Mouse (Mus musculus) layer of hippocampus, postnatal 25 days (tissue): ENCODE measurements around the gene Plekhf1. TPM values are rescaled to one million over a fixed set of nuclear protein-coding genes. Genes with fewer than 3 reads are reported as not detected.

Experiments used
- DNase-seq, 2 experiments: peaks; one replicate each; pipeline ENCODE4 v3.0.0; 2022; ENCODE audit warnings: mixed read lengths in 2 of 2, low spot score in 1 of 2; ENCODE audit errors: extremely low spot score in 1 of 2
- total RNA-seq, 2 experiments: library from RNA; stranded (reverse); gene quantifications; 2 replicates each; pipeline ENCODE4 v1.2.3; 2021

Gene Plekhf1
- total RNA-seq, 2 experiments from 2014 or later, result 1.5 to 3.1 TPM

DNA sequence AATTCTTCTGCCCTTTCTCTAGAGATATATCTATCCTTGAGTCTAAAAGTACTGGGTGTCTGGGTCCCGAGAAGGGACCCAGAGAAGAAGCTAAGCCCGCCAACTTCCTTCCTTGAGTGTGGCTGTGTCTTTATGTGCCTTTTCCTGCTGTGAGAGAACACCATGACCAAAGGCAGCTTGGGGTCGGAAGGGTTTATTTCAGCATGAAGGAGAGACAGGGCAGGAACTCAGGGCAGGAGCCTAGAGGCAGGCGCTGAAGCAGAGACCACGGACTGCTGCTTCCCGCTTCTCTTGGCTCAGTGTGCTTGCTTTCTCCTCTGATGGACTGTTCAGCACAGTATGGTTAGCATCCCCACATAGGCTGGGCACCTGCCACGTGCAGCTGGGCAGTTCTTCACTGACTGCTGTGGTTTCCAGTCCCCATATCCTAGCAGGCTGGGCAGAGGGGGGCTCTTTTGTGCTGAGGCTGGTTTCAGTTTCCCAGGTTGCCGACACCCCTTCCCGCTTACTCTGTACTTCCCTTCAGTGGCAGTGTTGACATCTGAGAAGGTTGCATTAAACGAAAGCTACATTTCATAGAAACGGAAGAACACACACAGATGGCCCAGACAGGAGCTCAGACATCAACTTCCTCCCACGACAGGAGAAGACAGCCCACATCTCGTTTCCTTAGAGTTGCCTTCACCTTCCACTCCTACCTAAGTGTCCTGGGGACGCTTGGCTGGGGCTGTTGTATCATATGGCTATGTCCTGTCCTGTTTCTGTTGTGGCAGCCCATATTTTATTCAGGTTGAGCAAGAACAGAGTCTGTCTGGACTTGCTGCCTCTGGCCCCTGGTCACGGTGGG is 38.5 kb downstream of the Plekhf1 start:
- no peak for DNase-seq

DNA sequence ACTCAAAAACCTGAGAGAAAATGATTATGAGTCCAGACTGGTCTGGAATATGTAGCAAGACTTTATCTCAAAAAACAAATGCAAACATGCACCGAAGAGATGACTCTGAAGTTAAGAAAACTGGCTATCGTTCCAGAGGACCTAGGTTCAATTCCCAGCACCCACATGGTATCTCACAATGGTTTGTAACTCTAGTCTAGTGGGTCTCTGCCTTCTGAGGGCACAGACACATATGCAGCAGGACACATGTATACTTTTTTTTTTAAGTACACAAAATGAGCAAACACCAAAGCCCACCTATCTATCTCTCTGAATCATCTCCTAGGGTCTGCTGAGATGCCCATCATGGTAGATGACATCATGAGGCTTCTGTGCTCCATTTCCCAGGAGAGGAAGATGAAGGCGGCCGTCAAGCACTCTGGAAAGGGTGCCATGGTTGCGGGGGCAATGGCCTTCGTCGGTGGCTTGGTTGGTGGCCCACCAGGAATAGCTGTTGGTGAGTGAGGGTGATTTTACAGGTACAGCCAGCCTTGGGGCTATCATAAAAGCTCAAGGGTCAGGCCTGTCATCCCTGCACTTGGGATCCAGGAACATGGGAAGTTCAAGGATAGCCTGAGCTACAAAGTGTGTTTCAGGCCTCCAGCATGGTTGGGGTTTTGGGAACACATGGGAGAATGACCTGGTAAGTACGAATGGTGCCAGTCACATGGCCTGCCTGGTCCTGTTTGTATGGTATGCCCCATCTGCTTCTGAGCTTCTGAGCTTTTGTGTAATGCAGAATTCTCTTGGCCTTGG is 39.3 kb downstream of the Plekhf1 start:
- no peak for DNase-seq

DNA sequence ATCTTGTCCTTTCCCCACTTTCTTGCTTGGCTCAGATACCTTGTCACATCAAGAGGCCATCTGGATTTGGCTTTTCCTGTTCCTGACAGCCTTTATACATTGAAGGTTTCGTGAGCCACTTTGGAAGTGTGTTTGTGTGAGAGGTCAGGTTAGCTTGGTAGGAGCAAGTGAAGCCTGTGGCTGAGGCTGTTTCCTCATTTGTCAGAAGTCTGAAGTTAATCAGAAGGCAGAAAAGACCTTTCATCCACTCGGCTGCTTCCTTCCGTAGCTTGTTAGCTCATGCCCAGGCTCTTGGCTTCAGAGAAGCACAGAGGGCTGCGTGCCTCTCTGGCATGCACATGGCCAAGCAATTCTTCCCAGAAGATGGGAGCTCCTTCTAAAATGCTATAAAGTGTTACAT is 40.0 kb downstream of the Plekhf1 start:
- no peak for DNase-seq

DNA sequence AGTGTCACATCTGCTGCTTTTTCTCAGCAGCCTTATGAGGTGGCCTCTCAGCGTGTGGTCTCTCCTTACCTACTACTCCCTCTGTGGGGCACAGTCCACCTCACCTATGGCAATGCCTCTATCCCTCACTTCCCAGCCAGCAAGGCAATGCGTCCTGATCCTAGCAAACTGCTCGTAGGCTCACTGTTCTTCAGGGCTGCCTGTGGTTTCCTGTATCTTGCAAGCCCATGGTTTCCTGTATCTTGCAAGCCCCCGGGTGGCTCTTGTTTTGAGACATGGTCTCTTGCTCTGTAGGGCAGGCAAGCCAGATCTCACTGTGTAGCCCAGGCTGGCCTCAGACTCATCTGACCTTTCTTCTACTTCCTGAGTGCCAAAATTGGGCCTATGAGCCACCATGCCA is 41.0 kb downstream of the Plekhf1 start:
- no peak for DNase-seq

DNA sequence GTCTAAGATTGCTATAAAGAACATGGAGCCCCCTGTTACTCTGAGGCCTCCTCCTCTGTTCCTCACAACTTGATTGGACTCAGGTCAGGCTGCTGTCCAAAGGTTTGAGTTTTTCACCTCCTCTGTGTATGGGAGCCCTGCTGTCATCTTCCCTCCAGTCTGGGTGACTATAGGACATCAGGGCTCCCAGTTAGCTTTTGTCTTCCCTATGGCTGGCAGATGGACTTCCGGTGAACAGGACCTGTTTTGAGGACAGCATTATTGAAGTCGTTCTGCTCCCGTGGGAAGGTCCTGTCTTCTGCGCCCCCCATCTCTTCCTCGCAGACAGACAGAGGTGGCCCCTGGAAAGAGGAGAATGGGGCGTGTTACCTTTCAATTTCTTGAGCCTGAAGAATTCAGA is 43.0 kb downstream of the Plekhf1 start:
- no peak for DNase-seq

DNA sequence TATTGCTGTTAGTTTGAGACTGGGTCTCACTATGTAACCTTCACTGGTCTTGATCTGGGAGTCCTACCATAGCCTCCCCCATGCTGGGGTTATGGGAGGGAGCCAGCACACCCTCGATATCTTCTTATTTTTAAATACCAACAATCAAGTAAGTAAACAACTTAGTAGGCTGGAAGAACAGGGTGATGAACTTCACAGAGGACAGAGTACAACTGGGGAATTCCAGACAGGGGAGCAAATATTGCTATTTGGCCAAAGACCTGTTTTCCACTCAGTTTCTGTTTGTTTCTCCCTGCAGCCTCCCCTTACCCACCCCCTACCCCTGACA is 43.4 kb downstream of the Plekhf1 start:
- DNase-seq, result no peak

DNA sequence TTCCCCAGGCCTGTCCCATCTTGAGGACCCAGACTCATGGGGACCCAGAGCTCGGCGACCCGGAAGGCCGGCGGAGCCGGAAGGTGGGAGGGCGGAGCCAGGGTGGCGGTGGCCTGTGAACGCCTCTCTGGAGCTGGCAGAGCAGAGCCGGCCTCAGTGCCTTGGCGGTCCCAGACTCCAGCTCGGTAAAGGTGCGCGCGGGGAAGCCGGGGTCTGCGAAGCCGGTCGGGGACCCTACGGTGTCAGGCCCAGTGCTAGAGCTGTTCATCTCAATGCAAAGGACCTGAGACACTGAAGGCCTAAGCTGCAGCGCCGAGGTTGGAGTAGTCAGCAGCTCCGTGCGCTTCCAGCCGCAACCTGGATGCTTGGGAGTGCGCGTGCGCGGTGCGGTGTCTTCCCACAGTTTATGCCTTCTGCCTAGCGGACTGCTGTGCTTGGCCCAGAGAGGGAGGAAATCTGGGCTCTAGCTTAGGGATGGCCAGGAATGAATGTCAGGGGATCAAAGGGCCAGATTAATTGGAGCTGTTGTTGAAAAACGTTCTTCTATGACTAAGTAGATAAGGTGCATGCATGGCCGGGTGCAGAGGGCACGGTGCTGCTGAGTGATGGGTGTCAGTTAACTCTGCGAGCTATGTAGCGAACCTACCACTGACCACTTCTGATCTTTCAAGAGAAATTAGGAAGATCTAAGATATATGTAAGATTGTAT is 44.0 kb downstream of the Plekhf1 start:
- peak; percentile 78 to 87 for DNase-seq

DNA sequence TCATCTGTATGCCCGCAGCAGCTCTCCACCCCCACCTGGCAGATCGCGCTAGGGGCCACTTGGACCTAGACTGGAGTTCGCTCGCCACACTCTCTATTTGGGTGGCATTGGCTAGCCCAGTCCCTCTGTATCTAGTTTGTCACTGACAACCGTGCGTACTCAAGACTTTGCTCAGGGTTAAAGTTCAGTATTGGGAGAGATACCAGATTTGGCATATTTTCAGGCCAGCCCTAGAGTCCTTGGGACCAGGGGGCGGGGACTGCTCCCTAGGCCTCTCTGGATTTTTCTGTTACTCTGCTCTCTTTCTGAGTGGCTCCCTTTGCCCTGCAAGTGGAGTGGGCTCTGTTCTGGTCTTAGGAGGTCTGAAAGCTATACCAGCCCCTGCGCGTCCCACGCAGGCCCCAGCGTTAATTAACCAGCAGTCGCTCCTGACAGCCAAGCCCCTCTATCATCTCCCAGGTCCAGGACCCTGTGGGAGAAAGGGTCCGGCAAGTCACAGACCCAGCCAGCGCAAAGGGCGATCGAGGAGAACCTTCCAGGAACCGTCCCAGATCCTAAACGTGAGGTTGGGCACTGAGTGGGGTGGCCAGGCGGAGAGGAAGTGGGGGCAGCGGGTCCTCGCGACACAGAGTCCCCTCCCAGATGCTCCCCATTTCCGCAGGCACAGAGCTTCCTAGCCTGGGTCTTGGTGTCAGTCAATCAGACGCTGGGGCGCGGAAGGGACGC is 44.7 kb downstream of the Plekhf1 start, which contains the start of gene 1600014C10Rik:
Gene 1600014C10Rik (plus strand): TSS at position 256 of the 726 bp plus-strand sequence.
- no peak for DNase-seq

DNA sequence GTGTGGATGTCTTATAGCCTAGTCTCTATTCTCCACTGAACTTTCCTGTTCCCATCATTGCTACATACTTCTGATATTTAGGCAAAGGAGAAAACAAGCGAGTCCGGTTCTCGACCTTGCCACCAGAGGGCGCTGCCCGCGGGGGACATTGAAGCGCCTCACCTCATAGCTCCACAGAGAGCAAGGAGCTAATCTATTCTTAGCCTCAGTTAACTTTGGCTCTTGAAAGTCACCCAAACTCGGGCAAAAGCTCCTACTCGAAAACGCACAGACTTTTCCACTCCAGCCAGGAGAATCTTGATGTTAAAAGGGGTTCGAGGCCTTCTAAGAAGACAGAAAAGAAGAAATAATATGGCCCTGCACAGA is 45.2 kb downstream of the Plekhf1 start:
- peak; percentile 82 to 88 for DNase-seq

DNA sequence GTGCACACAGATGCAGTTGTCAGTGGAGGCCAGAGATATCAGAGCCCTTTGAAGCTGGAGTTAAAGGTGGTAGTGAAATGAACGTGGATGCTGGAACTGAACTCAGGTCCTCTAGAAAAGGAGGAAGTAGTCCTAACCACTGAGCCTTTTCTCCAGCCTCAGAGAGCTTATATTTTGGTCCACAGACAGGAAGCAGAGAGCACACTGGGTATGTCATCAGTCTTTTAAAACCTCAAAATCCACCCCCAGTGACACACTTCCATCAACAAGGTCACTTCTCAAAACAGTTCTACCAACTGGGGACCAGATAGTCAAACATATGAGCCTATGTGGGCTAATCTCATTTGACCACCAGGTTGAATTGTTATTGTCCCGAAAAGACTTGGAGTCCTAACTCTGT is 46.5 kb downstream of the Plekhf1 start:
- no peak for DNase-seq

DNA sequence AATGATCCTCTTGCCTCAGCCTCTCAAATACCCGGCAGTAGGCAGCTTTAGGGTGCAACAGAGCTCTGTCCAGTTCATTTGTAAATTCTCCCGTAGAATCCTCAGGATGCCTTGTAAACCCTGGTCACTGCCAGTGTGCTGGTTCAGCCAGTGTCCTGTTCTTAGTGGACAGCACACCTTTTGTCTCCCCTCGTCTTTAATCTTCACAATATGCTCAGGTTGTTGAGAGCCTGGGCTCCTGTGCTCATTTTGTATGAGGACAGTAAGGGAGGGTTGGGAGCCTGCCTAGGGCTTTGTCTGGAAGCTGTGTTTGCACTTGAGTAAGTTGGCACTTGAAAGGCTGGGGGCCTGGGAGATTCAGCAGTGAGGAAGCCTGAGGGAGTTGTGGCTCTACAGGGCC is 47.9 kb downstream of the Plekhf1 start:
- no peak for DNase-seq

DNA sequence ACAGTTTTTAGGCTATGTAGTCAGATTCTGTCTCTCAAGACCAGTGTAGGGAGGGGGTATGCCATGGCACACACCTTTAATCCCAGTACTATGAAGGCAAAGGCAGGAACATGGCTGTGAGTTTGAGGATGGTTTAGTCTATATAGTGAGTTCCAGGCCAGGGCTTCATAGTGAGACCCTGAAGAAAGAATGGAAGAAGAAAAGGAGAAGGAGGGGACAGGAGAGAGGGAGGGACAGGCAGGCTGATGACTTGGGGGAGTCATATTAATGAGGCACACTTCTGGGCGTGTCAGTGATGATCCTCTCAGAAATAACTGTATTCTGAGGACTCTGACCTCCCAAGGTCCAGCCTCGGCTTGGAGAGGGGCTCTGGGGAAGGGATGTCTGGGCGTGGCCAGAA is 51.8 kb downstream of the Plekhf1 start:
- DNase-seq, result no peak

DNA sequence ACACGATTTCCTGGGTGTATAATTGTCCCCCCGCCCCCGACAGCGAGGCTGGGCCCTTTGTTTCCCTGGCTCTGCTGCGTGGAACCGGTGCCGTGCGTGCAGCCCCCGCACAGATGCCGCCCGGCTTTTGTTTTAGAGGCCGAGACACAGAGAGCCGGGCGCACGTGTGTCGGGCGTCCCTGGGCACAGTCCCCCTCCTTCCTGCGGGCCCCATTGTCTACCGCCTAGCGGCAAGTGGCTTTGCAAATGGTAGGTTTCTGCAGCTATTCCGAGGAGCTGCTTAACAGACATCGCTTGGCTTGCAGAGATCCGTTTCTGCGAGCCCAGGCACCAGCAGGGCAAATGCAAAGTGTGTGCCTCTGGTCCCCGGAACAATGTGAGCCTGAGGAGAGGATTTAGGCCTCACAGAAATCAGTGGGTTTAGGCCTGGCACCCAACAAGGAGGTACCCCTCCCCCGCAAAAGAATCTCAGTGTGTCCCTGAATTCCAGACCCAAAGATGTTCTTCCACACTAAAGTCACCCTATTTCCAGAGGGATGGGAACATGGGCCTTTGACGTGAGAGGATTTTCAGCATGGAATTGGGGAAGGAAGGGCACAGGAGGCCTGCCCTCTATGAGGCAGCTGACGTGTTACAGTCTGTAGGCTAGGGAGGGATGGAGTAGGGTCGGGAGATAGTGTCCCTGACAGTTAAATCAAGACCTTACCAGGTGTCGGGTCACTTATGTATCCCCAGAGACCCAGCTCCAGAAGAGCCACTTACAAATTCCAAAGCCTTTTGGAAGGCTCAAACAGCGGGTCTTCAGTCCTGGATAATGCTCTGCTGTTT is 53.3 kb downstream of the Plekhf1 start:
- DNase-seq, result peak in 1 of 2 experiments; percentile 47

DNA sequence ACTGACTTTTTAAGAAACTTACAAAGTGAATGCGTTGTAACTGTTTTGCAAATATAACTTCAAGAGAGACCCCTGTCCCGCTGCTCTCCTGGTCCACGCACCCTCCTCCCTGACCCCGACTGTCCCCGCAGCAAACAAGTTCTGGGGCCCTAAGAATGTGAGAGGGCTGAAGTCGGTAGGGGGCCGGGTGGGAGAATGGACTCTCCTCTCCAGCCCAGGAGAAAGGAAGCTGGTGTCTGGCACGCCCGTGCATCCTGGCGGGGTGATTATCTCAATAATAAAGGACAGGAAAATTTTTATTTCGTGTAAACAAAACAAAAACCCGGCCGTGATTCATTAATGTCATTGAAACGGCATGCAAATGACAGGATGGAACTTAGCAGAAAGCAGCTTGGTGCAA is 53.9 kb downstream of the Plekhf1 start:
- DNase-seq, result no peak

DNA sequence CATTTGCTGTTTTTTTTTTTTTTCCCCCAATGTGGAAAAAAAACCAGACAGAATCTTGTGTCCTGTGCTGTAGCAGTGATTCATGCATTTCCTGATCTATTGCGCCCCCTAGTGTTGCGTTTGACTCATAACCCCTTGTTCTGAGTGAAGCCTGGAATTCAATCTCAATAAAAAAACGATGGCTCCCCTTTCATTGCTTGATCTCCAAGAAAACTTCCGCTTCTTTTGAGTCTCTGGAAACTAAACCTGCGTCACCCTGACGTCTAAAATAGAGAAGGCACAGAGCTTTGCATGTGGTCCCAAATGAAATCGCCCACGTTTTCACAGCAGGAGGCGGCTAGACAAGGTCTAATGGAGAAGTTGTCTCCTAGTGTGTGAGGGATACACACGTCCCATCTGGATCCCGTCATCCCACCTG is 60.1 kb downstream of the Plekhf1 start:
- DNase-seq, result peak in 1 of 2 experiments; percentile 61

Other genes with a start within 250 kb of the Plekhf1 start
- 10 to 100 TPM; 38.2 to 42.4 TPM for gene Uri1, start 204.5 kb downstream of the Plekhf1 start, total RNA-seq
- 10 to 100 TPM; 13.1 to 13.4 TPM for gene Ccne1, start 120.5 kb downstream of the Plekhf1 start, total RNA-seq
- gene 1600014C10Rik, start 44.8 kb downstream of the Plekhf1 start, total RNA-seq, result 10 to 100 TPM; 22.8 to 28.3 TPM
- gene Pop4, start 43.4 kb upstream of the Plekhf1 start, total RNA-seq, result 10 to 100 TPM; 23.4 to 23.8 TPM